Mouse (Mus musculus) brain, embryonic 14.5 days (tissue): Measurements from ENCODE around the gene Gm26938.

Experiments
- CTCF ChIP-seq: fragments of 200-500 bp; IDR thresholded peaks from 2 replicates; pipeline ENCODE4 v1.5.1; 2012; ENCODE audit warnings: inconsistent platforms, mild to moderate bottlenecking, moderate library complexity, borderline replicate concordance; ENCODE audit not compliant: insufficient read depth, insufficient read length; ENCODE audit errors: extremely low read depth
- POLR2A ChIP-seq: fragments of 200-500 bp; IDR thresholded peaks from 2 replicates; pipeline ENCODE4 v1.6.1; 2012; ENCODE audit warnings: mild to moderate bottlenecking, inconsistent platforms, borderline replicate concordance; ENCODE audit not compliant: poor library complexity, insufficient read depth, insufficient read length, severe bottlenecking; ENCODE audit errors: extremely low read depth

- TF ChIP-seq CTCF (no peak), POLR2A (no peak)
Measured at GRCm38 (mm10) chr5:139832125-139832524, 5.9 kb upstream of the Gm26938 start.
